Comparison of ENCODE assay signal across 32 mouse cellular contexts in genomic region chr3:88125195-88125594, GRCm38 (mm10). TPM values are rescaled to one million over a fixed set of nuclear protein-coding genes. Genes with fewer than 3 reads are reported as not detected.
DNase-seq lines count a peak whose midpoint lies in the region; ATAC-seq and TF ChIP-seq lines count a peak whose summit lies in the region.
"Had no signal": no experiment of that assay in that cellular context is flagged by ENCODE, and none has a peak within 500 bp of the region (broad histone marks: within the 10 kb centered on the region; RNA-seq: fewer than 3 reads in every experiment).

No protein-coding gene starts in this region.

- H3K9ac ChIP-seq in heart, embryonic 14.5 days (ENCODE audit: low read length): no peak overlapping the region
- H3K9ac ChIP-seq: embryonic facial prominence, embryonic 13.5 days; forebrain, embryonic 13.5 days; hindbrain, embryonic 15.5 days; liver, embryonic 15.5 days; stomach, embryonic 15.5 days had no signal

- no peaks in the 10 kb centered on the region for H3K9me3 ChIP-seq in heart, embryonic 14.5 days (ENCODE audit: control insufficient read depth, low read length)
- H3K9me3 ChIP-seq: embryonic facial prominence, embryonic 13.5 days; forebrain, embryonic 13.5 days; hindbrain, embryonic 15.5 days; limb, embryonic 10.5 days; liver, embryonic 15.5 days; stomach, embryonic 15.5 days had no signal

- H3K27me3 ChIP-seq in heart, embryonic 14.5 days (ENCODE audit: control insufficient read depth, insufficient read depth, low read length): no peaks in the 10 kb centered on the region
- H3K27me3 ChIP-seq: embryonic facial prominence, embryonic 13.5 days; forebrain, embryonic 13.5 days; hindbrain, embryonic 15.5 days; liver, embryonic 15.5 days; stomach, embryonic 15.5 days had no signal

- ATAC-seq in heart, embryonic 14.5 days (ENCODE audit: insufficient number of reproducible peaks, insufficient read depth, low FRiP score, low read depth): no peak
- ATAC-seq: forebrain, embryonic 13.5 days had no signal

- peaks cover 9% of the 10 kb centered on the region; the same call in 1 of the 2 replicates for H3K36me3 ChIP-seq in heart, embryonic 14.5 days (ENCODE audit: control insufficient read depth, insufficient read depth, low read length)
- H3K36me3 ChIP-seq: hindbrain, embryonic 15.5 days had no signal

- H3K27ac ChIP-seq in gastrocnemius, adult 2 months: no peak overlapping the region
- H3K27ac ChIP-seq in heart, embryonic 14.5 days (replicated peaks in 1 of 2; ENCODE audit: control insufficient read depth in 1 of 2, insufficient read depth in 1 of 2, low read depth in 2 of 2, low read length in 2 of 2): peak overlapping the region; percentile 34 to 40
- H3K27ac ChIP-seq: embryonic facial prominence, embryonic 13.5 days; forebrain, embryonic 13.5 days; hindbrain, embryonic 15.5 days; layer of hippocampus, adult 2 months; limb, embryonic 10.5 days; liver, embryonic 15.5 days; stomach, embryonic 15.5 days had no signal

- TF ChIP-seq CTCF in gastrocnemius, adult 2 months (IDR thresholded peaks at IDR 0.05): no peak

- H3K4me1 ChIP-seq in heart, embryonic 14.5 days (ENCODE audit: control insufficient read depth in 2 of 2, insufficient read depth in 2 of 2, low read length in 2 of 2): peaks cover 15 to 30% of the 10 kb centered on the region in 2 experiments
- H3K4me1 ChIP-seq: embryonic facial prominence, embryonic 13.5 days; forebrain, embryonic 13.5 days; hindbrain, embryonic 15.5 days; liver, embryonic 15.5 days; stomach, embryonic 15.5 days had no signal

- 14% methylated on average over 4 of the region's 4 CpGs for WGBS in heart, embryonic 14.5 days

- intact Hi-C loops in gastrocnemius, adult 2 months (cut with DNase I): no loop called here
- intact Hi-C loops in gastrocnemius, postnatal 36 days (cut with DNase I): no loop called here

- no peak overlapping the region for H3K4me3 ChIP-seq in gastrocnemius, adult 2 months
- H3K4me3 ChIP-seq in heart, embryonic 14.5 days (ENCODE audit: control insufficient read depth in 1 of 2, insufficient read depth in 1 of 2, low read depth in 1 of 2, low read length in 2 of 2): no peak overlapping the region
- H3K4me3 ChIP-seq: embryonic facial prominence, embryonic 13.5 days; erythroblast, embryonic 14.5 days; forebrain, embryonic 13.5 days; hindbrain, embryonic 15.5 days; layer of hippocampus, adult 2 months; limb, embryonic 10.5 days; liver, embryonic 15.5 days; stomach, embryonic 15.5 days had no signal

- DNase-seq in gastrocnemius, adult 2 months: peak; percentile 35
- no peak for DNase-seq in gastrocnemius, postnatal 36 days
- no peak for DNase-seq in heart, postnatal 4 days
- peak; percentile 59 for DNase-seq in lung, postnatal 25 days (ENCODE audit: low spot score)
- no peak for DNase-seq in lung, adult 18-20 months
- no peak for DNase-seq in right cerebral cortex, postnatal 36 days (ENCODE audit: low spot score in 2 of 2)
- DNase-seq in thymus, postnatal 14 days: no peak
- DNase-seq: adrenal gland, postnatal 14 days; cerebellum, adult 2 months; cerebellum, postnatal 25 days; gastrocnemius, postnatal 14 days; kidney, postnatal 25 days; liver; right cerebral cortex, postnatal 4 days; thymus, adult 18-20 months; thymus, postnatal 4 days had no signal

- H3K4me2 ChIP-seq in heart, embryonic 14.5 days (ENCODE audit: low read length): no peak overlapping the region
- H3K4me2 ChIP-seq: embryonic facial prominence, embryonic 13.5 days; forebrain, embryonic 13.5 days; hindbrain, embryonic 15.5 days; liver, embryonic 15.5 days; midbrain, embryonic 11.5 days; stomach, embryonic 15.5 days had no signal

RNA-seq across cellular contexts. Expression of gene Mef2d, which starts 17.0 kb away (rescaled TPM):
- total RNA-seq in gastrocnemius, adult 2 months (2021): 100 to 1,000 TPM; 173 to 184 TPM
- total RNA-seq in gastrocnemius, postnatal 36 days (2021): 100 to 1,000 TPM; 156 to 174 TPM
- 52.1 and 52.7 TPM in 2 replicates for polyA plus RNA-seq in heart, embryonic 14.5 days (2014; fragmentation: Nextera tagmentation; extraction: Ambion mirVana)
- total RNA-seq in heart, postnatal 4 days (2021): 100 to 1,000 TPM; 115 to 120 TPM

RNA-seq across cellular contexts. Expression of gene Iqgap3, which starts 43.4 kb away (rescaled TPM):
- total RNA-seq in gastrocnemius, adult 2 months (2021): under 1 TPM; 0.15 to 0.20 TPM
- total RNA-seq in gastrocnemius, postnatal 36 days (2021): under 1 TPM; 0.64 TPM
- polyA plus RNA-seq in heart, embryonic 14.5 days (2014; fragmentation: Nextera tagmentation; extraction: Ambion mirVana): 22.8 and 26.4 TPM in 2 replicates
- 10 to 100 TPM; 49.2 to 56.5 TPM for total RNA-seq in heart, postnatal 4 days (2021)

RNA-seq across cellular contexts. Expression of gene Ttc24, which starts 47.1 kb away (rescaled TPM):
- total RNA-seq in gastrocnemius, adult 2 months (2021): not detected
- total RNA-seq in gastrocnemius, postnatal 36 days (2021): not detected
- polyA plus RNA-seq in heart, embryonic 14.5 days (2014; fragmentation: Nextera tagmentation; extraction: Ambion mirVana): not detected in 2 replicates
- total RNA-seq in heart, postnatal 4 days (2021): not detected
- total RNA-seq: adrenal gland, postnatal 14 days; gastrocnemius, postnatal 14 days; hematopoietic stem cell, adult 5-6 weeks; layer of hippocampus, adult 2 months; layer of hippocampus, postnatal 25 days; midbrain, postnatal 0 days had no signal
- polyA plus RNA-seq: cerebellum, adult 2 months; erythroblast, embryonic 14.5 days; forebrain, embryonic 13.5 days; hindbrain, embryonic 15.5 days; intestine, embryonic 14.5 days; kidney, embryonic 14.5 days; limb, embryonic 10.5 days; liver, embryonic 15.5 days; midbrain, embryonic 11.5 days; midbrain, postnatal 0 days; neural tube, embryonic 14.5 days; stomach, embryonic 15.5 days had no signal

Comparison
In these comparisons a context has a peak if more than half of its experiments do, and no peak if none do; other contexts are left out.
1. DNase-seq: peak in gastrocnemius, adult 2 months (single experiment) and lung, postnatal 25 days (single experiment); none in gastrocnemius, postnatal 36 days (0 of 2), heart, postnatal 4 days (single experiment), lung, adult 18-20 months (0 of 2), right cerebral cortex, postnatal 36 days (0 of 2) and thymus, postnatal 14 days (single experiment).
2. RNA of gene Iqgap3, which starts 43.4 kb away (total RNA-seq): 49.2 to 56.5 TPM in heart, postnatal 4 days; 0.64 TPM in gastrocnemius, postnatal 36 days and 0.15 to 0.20 TPM in gastrocnemius, adult 2 months; every median in the first group is over 10 times any median in the second.